Mouse (Mus musculus) c-Kit-positive CD71-negative TER-119-negative erythroid progenitor cells, embryonic 14.5 days (primary cell): ENCODE results near the gene Dicer1.

Experiments
- DNase-seq: peaks from one replicate; pipeline ENCODE4 v3.0.0-alpha.2; 2013; ENCODE audit warnings: low read depth

Dicer1 gene

GRCm38 (mm10) chr12:104677371-104677924 is 74.3 kb downstream of the Dicer1 start:
- no peak for DNase-seq

GRCm38 (mm10) chr12:104676535-104677370 is 75.0 kb downstream of the Dicer1 start:
- no peak for DNase-seq

- DNase-seq = no peak
These were observed 78.8 kb downstream of the Dicer1 start for GRCm38 (mm10) chr12:104672976-104673375.

GRCm38 (mm10) chr12:104672406-104672805 is 79.3 kb downstream of the Dicer1 start:
- no peak for DNase-seq

GRCm38 (mm10) chr12:104667846-104668245 is 83.9 kb downstream of the Dicer1 start:
- DNase-seq = no peak

- DNase-seq = no peak
These were observed 85.8 kb downstream of the Dicer1 start for GRCm38 (mm10) chr12:104665951-104666350.

- DNase-seq = no peak
These were observed 86.2 kb downstream of the Dicer1 start for GRCm38 (mm10) chr12:104665521-104665920.

GRCm38 (mm10) chr12:104656146-104656545 is 95.6 kb downstream of the Dicer1 start:
- DNase-seq = no peak

GRCm38 (mm10) chr12:104655006-104655405 is 96.7 kb downstream of the Dicer1 start:
- no peak for DNase-seq

GRCm38 (mm10) chr12:104652021-104652420 is 99.7 kb downstream of the Dicer1 start:
- DNase-seq = no peak

GRCm38 (mm10) chr12:104651269-104651668 is 100.5 kb downstream of the Dicer1 start:
- DNase-seq = no peak

- DNase-seq = no peak
These were observed 101.1 kb downstream of the Dicer1 start for GRCm38 (mm10) chr12:104650510-104651260.

- DNase-seq = no peak
These were observed 103.4 kb downstream of the Dicer1 start for GRCm38 (mm10) chr12:104648366-104648765.

GRCm38 (mm10) chr12:104642337-104642736 is 109.4 kb downstream of the Dicer1 start:
- DNase-seq = no peak

- DNase-seq = no peak
These were observed 110.8 kb downstream of the Dicer1 start for GRCm38 (mm10) chr12:104640934-104641333.

GRCm38 (mm10) chr12:104638156-104638555 is 113.6 kb downstream of the Dicer1 start:
- DNase-seq = no peak
